9 mouse cellular contexts compared by ENCODE assay signal in genomic region chr4:105305931-105306330, GRCm38 (mm10).
DNase-seq lines count a peak whose midpoint lies in the region; ATAC-seq and TF ChIP-seq lines count a peak whose summit lies in the region.
"Had no signal": no experiment of that assay in that cellular context is flagged by ENCODE, and none has a peak within 500 bp of the region (broad histone marks: within the 10 kb centered on the region; RNA-seq: fewer than 3 reads in every experiment).

No protein-coding gene starts in this region.

- intact Hi-C loops in heart, adult 2 months (cut with DNase I) = loop anchor here (1.0 to 5.0 kb wide), 6 partner anchors 23 to 244 kb away; no protein-coding TSS in a partner anchor

- no peak overlapping the region for H3K4me3 ChIP-seq in heart, adult 2 months
- no peak overlapping the region for H3K4me3 ChIP-seq in heart, embryonic 10.5 days
- no peak overlapping the region for H3K4me3 ChIP-seq in lung, postnatal 0 days (ENCODE audit: low read depth, low read length)

- TF ChIP-seq EP300 in heart, adult 2 months (IDR thresholded peaks at IDR 0.05; ENCODE audit: insufficient read depth, low read depth, low read length) = peak; percentile 86
- TF ChIP-seq EP300 in lung, postnatal 0 days (IDR thresholded peaks at IDR 0.05) = peak; percentile 86

- H3K4me1 ChIP-seq in heart, adult 2 months (ENCODE audit: control insufficient read depth, insufficient read depth, low read length) = peaks cover 3% of the 10 kb centered on the region
- no peaks in the 10 kb centered on the region; the same call in 1 of the 2 replicates for H3K4me1 ChIP-seq in heart, embryonic 10.5 days
- no peaks in the 10 kb centered on the region for H3K4me1 ChIP-seq in lung, postnatal 0 days (ENCODE audit: insufficient read depth, low read depth, low read length)

- TF ChIP-seq POLR2A in heart, adult 2 months (IDR thresholded peaks at IDR 0.05; ENCODE audit: insufficient read depth, low read depth, low read length) = no peak

- no peak overlapping the region for H3K9ac ChIP-seq in heart, adult 2 months (ENCODE audit: low read depth, low read length)
- H3K9ac ChIP-seq in lung, postnatal 0 days (replicated peaks; ENCODE audit: low read depth) = no peak overlapping the region

- no peak overlapping the region for H3K4me2 ChIP-seq in lung, postnatal 0 days (replicated peaks; ENCODE audit: low read depth, low read length)

- TF ChIP-seq CTCF in heart, adult 2 months (IDR thresholded peaks at IDR 0.05) = peak; percentile 12; the same call in 1 of the 2 replicates
- no peak for TF ChIP-seq CTCF in lung, postnatal 0 days (IDR thresholded peaks at IDR 0.05)

- H3K79me2 ChIP-seq in heart, adult 2 months (replicated peaks; ENCODE audit: control insufficient read depth, insufficient read depth, low read length) = no peaks in the 10 kb centered on the region

- H3K9me3 ChIP-seq in heart, embryonic 10.5 days = no peaks in the 10 kb centered on the region
- no peaks in the 10 kb centered on the region for H3K9me3 ChIP-seq in lung, postnatal 0 days (ENCODE audit: low read length)

- H3K27me3 ChIP-seq in heart, adult 2 months (ENCODE audit: control insufficient read depth, insufficient read depth, low read length) = no peaks in the 10 kb centered on the region
- H3K27me3 ChIP-seq in heart, embryonic 10.5 days (ENCODE audit: insufficient read depth, poor library complexity, severe bottlenecking) = no peaks in the 10 kb centered on the region
- H3K27me3 ChIP-seq in lung, postnatal 0 days (replicated peaks; ENCODE audit: insufficient read depth, low read length) = no peaks in the 10 kb centered on the region

- peak overlapping the region; percentile 72 for H3K27ac ChIP-seq in heart, adult 2 months
- no peak overlapping the region for H3K27ac ChIP-seq in heart, embryonic 10.5 days
- H3K27ac ChIP-seq in lung, postnatal 0 days (ENCODE audit: low read length) = peak overlapping the region; percentile 35; the same call in 1 of the 2 replicates

- 46% methylated on average over 6 of the region's 6 CpGs for WGBS in heart, adult 2 months
- WGBS in heart, embryonic 10.5 days = 64% methylated on average over 6 of the region's 6 CpGs
- WGBS in lung, postnatal 0 days = 53% methylated on average over 6 of the region's 6 CpGs

- peak; percentile 90 for ATAC-seq in lung, postnatal 0 days
- no peak for ATAC-seq in erythroid progenitor cell, adult 5-6 weeks (replicated peaks; ENCODE audit: low FRiP score, poor library complexity, severe bottlenecking)

- H3K36me3 ChIP-seq in heart, adult 2 months (ENCODE audit: control insufficient read depth, insufficient read depth, low read length) = no peaks in the 10 kb centered on the region
- H3K36me3 ChIP-seq in heart, embryonic 10.5 days = no peaks in the 10 kb centered on the region
- no peaks in the 10 kb centered on the region for H3K36me3 ChIP-seq in lung, postnatal 0 days (ENCODE audit: insufficient read depth, low read length)

- DNase-seq in heart, adult 2 months = peak; percentile 56 to 73
- no peak for DNase-seq in heart, embryonic 10.5 days (ENCODE audit: low spot score)
- DNase-seq in adrenal gland, postnatal 14 days = peak; percentile 64
- DNase-seq in kidney, adult 11 months = peak; percentile 85
- DNase-seq in lung, postnatal 0 days (ENCODE audit: low spot score) = peak; percentile 60
- no peak for DNase-seq in frontal cortex, postnatal 36 days (ENCODE audit: low spot score in 2 of 2)
- no peak for DNase-seq in cerebellum, postnatal 4 days (ENCODE audit: low spot score in 2 of 2)
- DNase-seq: layer of hippocampus, adult 9-11 months had no signal

Comparison
In these comparisons a context has a peak if more than half of its experiments do, and no peak if none do; other contexts are left out.
1. DNase-seq: peak in heart, adult 2 months (2 of 2), adrenal gland, postnatal 14 days (single experiment), kidney, adult 11 months (single experiment) and lung, postnatal 0 days (single experiment); none in heart, embryonic 10.5 days (single experiment), frontal cortex, postnatal 36 days (0 of 2) and cerebellum, postnatal 4 days (0 of 2).